Mouse (Mus musculus): ENCODE results near the gene Hba-a1. TPM values are rescaled to one million over a fixed set of nuclear protein-coding genes. Genes with fewer than 3 reads are reported as not detected.

The Hba-a1 gene
- polyA plus RNA-seq, 1 experiment, result not detected

- TF ChIP-seq CTCF (IDR thresholded peaks at IDR 0.05; ENCODE audit: insufficient read depth, low read depth, low read length), result no peak
- no peak for TF ChIP-seq POLR2A (IDR thresholded peaks at IDR 0.05; ENCODE audit: insufficient read depth, low read depth, low read length)
- no peak overlapping the region for H3K4me3 ChIP-seq (ENCODE audit: insufficient read depth, low read depth, low read length)
- peaks cover 30% of the 10 kb centered on the region for H3K4me1 ChIP-seq (ENCODE audit: control insufficient read depth, insufficient read depth, low read length)
- no peak overlapping the region for H3K27ac ChIP-seq (ENCODE audit: insufficient read depth, low read depth, low read length)
These were observed 41.9 kb upstream of the Hba-a1 start for GRCm38 (mm10) chr11:32241391-32241790.

- 91% methylated on average over 3 of the region's 3 CpGs for WGBS
- no peak overlapping the region for H3K27ac ChIP-seq (ENCODE audit: insufficient read depth, low read depth, low read length)
- no peak overlapping the region for H3K4me3 ChIP-seq (ENCODE audit: insufficient read depth, low read depth, low read length)
- TF ChIP-seq CTCF (IDR thresholded peaks at IDR 0.05; ENCODE audit: insufficient read depth, low read depth, low read length) (no peak), POLR2A (IDR thresholded peaks at IDR 0.05; ENCODE audit: insufficient read depth, low read depth, low read length) (no peak)
- peaks cover 24% of the 10 kb centered on the region for H3K4me1 ChIP-seq (ENCODE audit: control insufficient read depth, insufficient read depth, low read length)
These were observed 41.1 kb upstream of the Hba-a1 start for GRCm38 (mm10) chr11:32242209-32242608.

- TF ChIP-seq CTCF (IDR thresholded peaks at IDR 0.05; ENCODE audit: insufficient read depth, low read depth, low read length) (no peak), POLR2A (IDR thresholded peaks at IDR 0.05; ENCODE audit: insufficient read depth, low read depth, low read length) (no peak)
- WGBS, result 49% methylated on average over 7 of the region's 7 CpGs
- no peak overlapping the region for H3K27ac ChIP-seq (ENCODE audit: insufficient read depth, low read depth, low read length)
- H3K4me1 ChIP-seq (ENCODE audit: control insufficient read depth, insufficient read depth, low read length), result peaks cover 14% of the 10 kb centered on the region
- H3K4me3 ChIP-seq (ENCODE audit: insufficient read depth, low read depth, low read length), result no peak overlapping the region
These were observed 39.9 kb upstream of the Hba-a1 start for GRCm38 (mm10) chr11:32243205-32243955.

GRCm38 (mm10) chr11:32244064-32244463 is 39.2 kb upstream of the Hba-a1 start:
- H3K27ac ChIP-seq (ENCODE audit: insufficient read depth, low read depth, low read length), result 0 out of 2 replicates have a peak overlapping the region, but pooled peaks have one; percentile 12
- no peak overlapping the region for H3K4me3 ChIP-seq (ENCODE audit: insufficient read depth, low read depth, low read length)
- H3K4me1 ChIP-seq (ENCODE audit: control insufficient read depth, insufficient read depth, low read length), result peaks cover 10% of the 10 kb centered on the region
- TF ChIP-seq POLR2A (IDR thresholded peaks at IDR 0.05; ENCODE audit: insufficient read depth, low read depth, low read length) (no peak), CTCF (IDR thresholded peaks at IDR 0.05; ENCODE audit: insufficient read depth, low read depth, low read length) (no peak)
- WGBS, result 32% methylated on average over 3 of the region's 3 CpGs

GRCm38 (mm10) chr11:32244617-32245016 is 38.7 kb upstream of the Hba-a1 start:
- Histone ChIP-seq H3K4me1 (ENCODE audit: control insufficient read depth, insufficient read depth, low read length) (peaks cover 10% of the 10 kb centered on the region), H3K27ac (ENCODE audit: insufficient read depth, low read depth, low read length) (no peak overlapping the region), H3K4me3 (ENCODE audit: insufficient read depth, low read depth, low read length) (no peak overlapping the region)
- no peak for TF ChIP-seq CTCF (IDR thresholded peaks at IDR 0.05; ENCODE audit: insufficient read depth, low read depth, low read length)
- TF ChIP-seq POLR2A (IDR thresholded peaks at IDR 0.05; ENCODE audit: insufficient read depth, low read depth, low read length), result no peak
- 73% methylated on average over 1 of the region's 1 CpGs for WGBS

- Histone ChIP-seq H3K27ac (ENCODE audit: insufficient read depth, low read depth, low read length) (no peak overlapping the region), H3K4me3 (ENCODE audit: insufficient read depth, low read depth, low read length) (no peak overlapping the region), H3K4me1 (ENCODE audit: control insufficient read depth, insufficient read depth, low read length) (peaks cover 10% of the 10 kb centered on the region)
- TF ChIP-seq CTCF (IDR thresholded peaks at IDR 0.05; ENCODE audit: insufficient read depth, low read depth, low read length), result no peak
- no peak for TF ChIP-seq POLR2A (IDR thresholded peaks at IDR 0.05; ENCODE audit: insufficient read depth, low read depth, low read length)
- 87% methylated on average over 6 of the region's 6 CpGs for WGBS
These were observed 37.7 kb upstream of the Hba-a1 start for GRCm38 (mm10) chr11:32245614-32246013.

- no peak for TF ChIP-seq POLR2A (IDR thresholded peaks at IDR 0.05; ENCODE audit: insufficient read depth, low read depth, low read length)
- no peak for TF ChIP-seq CTCF (IDR thresholded peaks at IDR 0.05; ENCODE audit: insufficient read depth, low read depth, low read length)
- Histone ChIP-seq H3K4me1 (ENCODE audit: control insufficient read depth, insufficient read depth, low read length) (peaks cover 10% of the 10 kb centered on the region), H3K27ac (ENCODE audit: insufficient read depth, low read depth, low read length) (no peak overlapping the region), H3K4me3 (ENCODE audit: insufficient read depth, low read depth, low read length) (no peak overlapping the region)
These were observed 36.2 kb upstream of the Hba-a1 start for GRCm38 (mm10) chr11:32247068-32247467.

GRCm38 (mm10) chr11:32248350-32248749 is 35.0 kb upstream of the Hba-a1 start:
- Histone ChIP-seq H3K27ac (ENCODE audit: insufficient read depth, low read depth, low read length) (no peak overlapping the region), H3K4me1 (ENCODE audit: control insufficient read depth, insufficient read depth, low read length) (peaks cover 7% of the 10 kb centered on the region), H3K4me3 (ENCODE audit: insufficient read depth, low read depth, low read length) (no peak overlapping the region)
- 84% methylated on average over 3 of the region's 3 CpGs for WGBS
- TF ChIP-seq CTCF (IDR thresholded peaks at IDR 0.05; ENCODE audit: insufficient read depth, low read depth, low read length), result no peak
- TF ChIP-seq POLR2A (IDR thresholded peaks at IDR 0.05; ENCODE audit: insufficient read depth, low read depth, low read length), result no peak

GRCm38 (mm10) chr11:32250880-32251763 is 32.2 kb upstream of the Hba-a1 start:
- Histone ChIP-seq H3K4me1 (ENCODE audit: control insufficient read depth, insufficient read depth, low read length) (no peaks in the 10 kb centered on the region; the same call in 1 of the 2 replicates), H3K4me3 (ENCODE audit: insufficient read depth, low read depth, low read length) (no peak overlapping the region), H3K27ac (ENCODE audit: insufficient read depth, low read depth, low read length) (no peak overlapping the region)
- 68% methylated on average over 8 of the region's 8 CpGs for WGBS
- TF ChIP-seq CTCF (IDR thresholded peaks at IDR 0.05; ENCODE audit: insufficient read depth, low read depth, low read length) (no peak), POLR2A (IDR thresholded peaks at IDR 0.05; ENCODE audit: insufficient read depth, low read depth, low read length) (no peak)

All from olfactory bulb, adult 2 months (tissue).